Mouse (Mus musculus): ENCODE measurements around the gene Adgrd1. TPM values are rescaled to one million over a fixed set of nuclear protein-coding genes. Genes with fewer than 3 reads are reported as not detected.
"Not testable (repeated sequence)": the region's sequence is repeated elsewhere in the genome, so short reads cannot be mapped to it uniquely, and the experiment has no call there.

The Adgrd1 gene
- polyA plus RNA-seq, 1 experiment from 2014 or later: 1.7 TPM

- Histone ChIP-seq H3K4me3 (ENCODE audit: low read length) (no peak overlapping the region), H3K4me2 (replicated peaks; ENCODE audit: low read depth, low read length) (no peak overlapping the region), H3K4me1 (ENCODE audit: insufficient read depth, low read length) (peaks cover 5% of the 10 kb centered on the region; the same call in 1 of the 2 replicates), H3K9ac (replicated peaks; ENCODE audit: low read length) (no peak overlapping the region), H3K36me3 (ENCODE audit: insufficient read depth, low read length) (no peaks in the 10 kb centered on the region), H3K27me3 (ENCODE audit: insufficient read depth, low read length) (no peaks in the 10 kb centered on the region), H3K9me3 (ENCODE audit: low read length) (no peaks in the 10 kb centered on the region), H3K27ac (ENCODE audit: low read length) (no peak overlapping the region)
- ATAC-seq (ENCODE audit: low FRiP score, low TSS enrichment): no peak
- 65% methylated on average over 4 of the region's 4 CpGs for WGBS
Observed at GRCm38 (mm10) chr5:129119146-129119545, 22.6 kb downstream of the Adgrd1 start.

- Histone ChIP-seq H3K4me2 (replicated peaks; ENCODE audit: low read depth, low read length) (no peak overlapping the region), H3K4me3 (ENCODE audit: low read length) (no peak overlapping the region), H3K27ac (ENCODE audit: low read length) (no peak overlapping the region), H3K9ac (replicated peaks; ENCODE audit: low read length) (no peak overlapping the region), H3K9me3 (ENCODE audit: low read length) (no peaks in the 10 kb centered on the region), H3K36me3 (ENCODE audit: insufficient read depth, low read length) (no peaks in the 10 kb centered on the region), H3K4me1 (ENCODE audit: insufficient read depth, low read length) (peaks cover 8% of the 10 kb centered on the region; the same call in 1 of the 2 replicates), H3K27me3 (ENCODE audit: insufficient read depth, low read length) (no peaks in the 10 kb centered on the region)
- WGBS: 42% methylated on average over 15 of the region's 15 CpGs
- ATAC-seq (ENCODE audit: low FRiP score, low TSS enrichment): no peak
Observed at GRCm38 (mm10) chr5:129121654-129122285, 25.2 kb downstream of the Adgrd1 start.

GRCm38 (mm10) chr5:129122491-129122890 lies 25.9 kb downstream of the Adgrd1 start:
- WGBS: 89% methylated on average over 7 of the region's 7 CpGs
- no peak for ATAC-seq (ENCODE audit: low FRiP score, low TSS enrichment)
- H3K9ac ChIP-seq (replicated peaks; ENCODE audit: low read length): no peak overlapping the region
- no peak overlapping the region for H3K27ac ChIP-seq (ENCODE audit: low read length)
- H3K4me2 ChIP-seq (replicated peaks; ENCODE audit: low read depth, low read length): no peak overlapping the region
- H3K4me3 ChIP-seq (ENCODE audit: low read length): no peak overlapping the region
- H3K9me3 ChIP-seq (ENCODE audit: low read length): no peaks in the 10 kb centered on the region
- H3K27me3 ChIP-seq (ENCODE audit: insufficient read depth, low read length): no peaks in the 10 kb centered on the region
- H3K36me3 ChIP-seq (ENCODE audit: insufficient read depth, low read length): no peaks in the 10 kb centered on the region
- peaks cover 8% of the 10 kb centered on the region; the same call in 1 of the 2 replicates for H3K4me1 ChIP-seq (ENCODE audit: insufficient read depth, low read length)

GRCm38 (mm10) chr5:129124070-129124828 lies 27.7 kb downstream of the Adgrd1 start:
- no peak for ATAC-seq (ENCODE audit: low FRiP score, low TSS enrichment)
- WGBS: 32% methylated on average over 11 of the region's 11 CpGs
- no peaks in the 10 kb centered on the region for H3K36me3 ChIP-seq (ENCODE audit: insufficient read depth, low read length)
- H3K27ac ChIP-seq (ENCODE audit: low read length): no peak overlapping the region
- H3K9ac ChIP-seq (replicated peaks; ENCODE audit: low read length): no peak overlapping the region
- no peaks in the 10 kb centered on the region for H3K27me3 ChIP-seq (ENCODE audit: insufficient read depth, low read length)
- no peak overlapping the region for H3K4me2 ChIP-seq (replicated peaks; ENCODE audit: low read depth, low read length)
- H3K4me3 ChIP-seq (ENCODE audit: low read length): no peak overlapping the region
- peaks cover 3% of the 10 kb centered on the region; the same call in 1 of the 2 replicates for H3K9me3 ChIP-seq (ENCODE audit: low read length)
- H3K4me1 ChIP-seq (ENCODE audit: insufficient read depth, low read length): peaks cover 8% of the 10 kb centered on the region; the same call in 1 of the 2 replicates

- not testable (repeated sequence) for H3K9ac ChIP-seq (replicated peaks; ENCODE audit: low read length); H3K27me3 ChIP-seq (ENCODE audit: insufficient read depth, low read length); H3K4me3 ChIP-seq (ENCODE audit: low read length); H3K4me2 ChIP-seq (replicated peaks; ENCODE audit: low read depth, low read length); ATAC-seq (ENCODE audit: low FRiP score, low TSS enrichment); H3K36me3 ChIP-seq (ENCODE audit: insufficient read depth, low read length); H3K9me3 ChIP-seq (ENCODE audit: low read length); H3K4me1 ChIP-seq (ENCODE audit: insufficient read depth, low read length); H3K27ac ChIP-seq (ENCODE audit: low read length)
- WGBS: 94% methylated on average over 22 of the region's 22 CpGs
Observed at GRCm38 (mm10) chr5:129128310-129128709, 31.8 kb downstream of the Adgrd1 start.

DNA sequence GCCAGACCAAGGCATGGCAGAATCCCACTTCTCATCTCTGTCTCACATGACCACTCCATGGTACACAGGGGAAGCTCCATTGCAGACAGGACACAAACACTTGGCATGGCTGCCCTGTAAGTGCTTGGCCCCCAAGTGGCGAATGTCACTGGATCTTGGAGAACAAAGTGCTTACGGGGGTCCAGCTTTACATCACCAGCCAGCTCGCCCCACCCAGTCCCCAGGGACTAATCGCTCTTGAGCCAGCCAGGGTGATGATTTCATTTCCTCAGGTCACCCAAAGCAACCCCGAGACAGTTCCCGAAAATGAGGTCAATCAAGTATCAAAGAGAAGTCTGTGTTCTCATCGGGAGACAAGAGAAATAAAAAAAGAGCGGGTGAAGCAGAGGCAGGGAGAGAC lies 33.8 kb downstream of the Adgrd1 start:
- no peak overlapping the region for H3K4me3 ChIP-seq (ENCODE audit: low read length)
- no peak overlapping the region for H3K4me2 ChIP-seq (replicated peaks; ENCODE audit: low read depth, low read length)
- H3K27ac ChIP-seq (ENCODE audit: low read length): no peak overlapping the region
- no peaks in the 10 kb centered on the region for H3K4me1 ChIP-seq (ENCODE audit: insufficient read depth, low read length)
- no peak for ATAC-seq (ENCODE audit: low FRiP score, low TSS enrichment)
- H3K9me3 ChIP-seq (ENCODE audit: low read length): peaks cover 3% of the 10 kb centered on the region; the same call in 1 of the 2 replicates
- 91% methylated on average over 8 of the region's 8 CpGs for WGBS
- H3K27me3 ChIP-seq (ENCODE audit: insufficient read depth, low read length): no peaks in the 10 kb centered on the region
- no peaks in the 10 kb centered on the region for H3K36me3 ChIP-seq (ENCODE audit: insufficient read depth, low read length)
- H3K9ac ChIP-seq (replicated peaks; ENCODE audit: low read length): no peak overlapping the region

GRCm38 (mm10) chr5:129137405-129137804 lies 40.9 kb downstream of the Adgrd1 start:
- Histone ChIP-seq H3K36me3 (ENCODE audit: insufficient read depth, low read length) (no peaks in the 10 kb centered on the region), H3K4me3 (ENCODE audit: low read length) (no peak overlapping the region), H3K27ac (ENCODE audit: low read length) (no peak overlapping the region), H3K27me3 (ENCODE audit: insufficient read depth, low read length) (no peaks in the 10 kb centered on the region), H3K4me1 (ENCODE audit: insufficient read depth, low read length) (no peaks in the 10 kb centered on the region), H3K9me3 (ENCODE audit: low read length) (no peaks in the 10 kb centered on the region), H3K4me2 (replicated peaks; ENCODE audit: low read depth, low read length) (no peak overlapping the region), H3K9ac (replicated peaks; ENCODE audit: low read length) (no peak overlapping the region)
- WGBS: 85% methylated on average over 5 of the region's 5 CpGs
- ATAC-seq (ENCODE audit: low FRiP score, low TSS enrichment): no peak

GRCm38 (mm10) chr5:129138576-129138975 lies 42.0 kb downstream of the Adgrd1 start:
- Histone ChIP-seq H3K27ac (ENCODE audit: low read length) (no peak overlapping the region), H3K4me1 (ENCODE audit: insufficient read depth, low read length) (peaks cover 7% of the 10 kb centered on the region; the same call in 1 of the 2 replicates), H3K4me3 (ENCODE audit: low read length) (no peak overlapping the region), H3K27me3 (ENCODE audit: insufficient read depth, low read length) (no peaks in the 10 kb centered on the region), H3K36me3 (ENCODE audit: insufficient read depth, low read length) (no peaks in the 10 kb centered on the region), H3K9ac (replicated peaks; ENCODE audit: low read length) (no peak overlapping the region), H3K4me2 (replicated peaks; ENCODE audit: low read depth, low read length) (no peak overlapping the region), H3K9me3 (ENCODE audit: low read length) (no peaks in the 10 kb centered on the region)
- no peak for ATAC-seq (ENCODE audit: low FRiP score, low TSS enrichment)
- WGBS: 57% methylated on average over 15 of the region's 15 CpGs

GRCm38 (mm10) chr5:129142801-129143200 lies 46.3 kb downstream of the Adgrd1 start:
- no peak for ATAC-seq (ENCODE audit: low FRiP score, low TSS enrichment)
- H3K4me3 ChIP-seq (ENCODE audit: low read length): no peak overlapping the region
- H3K27ac ChIP-seq (ENCODE audit: low read length): no peak overlapping the region
- no peaks in the 10 kb centered on the region for H3K27me3 ChIP-seq (ENCODE audit: insufficient read depth, low read length)
- no peaks in the 10 kb centered on the region for H3K9me3 ChIP-seq (ENCODE audit: low read length)
- H3K4me1 ChIP-seq (ENCODE audit: insufficient read depth, low read length): peaks cover 15% of the 10 kb centered on the region; the same call in 1 of the 2 replicates
- H3K9ac ChIP-seq (replicated peaks; ENCODE audit: low read length): no peak overlapping the region
- H3K36me3 ChIP-seq (ENCODE audit: insufficient read depth, low read length): no peaks in the 10 kb centered on the region
- H3K4me2 ChIP-seq (replicated peaks; ENCODE audit: low read depth, low read length): no peak overlapping the region
- 33% methylated on average over 5 of the region's 5 CpGs for whole genome bisulfite sequencing
